Mouse (Mus musculus): ENCODE results near the gene Ptges. TPM values are rescaled to one million over a fixed set of nuclear protein-coding genes. Genes with fewer than 3 reads are reported as not detected.

The Ptges gene
- polyA plus RNA-seq (2015; fragmentation: Nextera tagmentation; extraction: Ambion mirVana) = 2.4 and 6.2 TPM in 2 replicates

GRCm38 (mm10) chr2:30929483-30930045, at the start of gene Ptges:
TSS of gene Ptges (minus strand) at chr2:30929863.

GRCm38 (mm10) chr2:30967352-30968327, 38.0 kb upstream of the Ptges start, which contains the start of gene Tor1a:
TSS of gene Tor1a (minus strand) at chr2:30967933.

GRCm38 (mm10) chr2:30952824-30953490, 23.3 kb upstream of the Ptges start, which contains the start of gene Tor1b:
TSS of gene Tor1b (plus strand) at chr2:30952959.

Other genes with a start within 250 kb of the Ptges start
- 0.40 and 0.45 TPM in 2 replicates for gene 1700001O22Rik, start 126.2 kb downstream of the Ptges start, polyA plus RNA-seq (2015; fragmentation: Nextera tagmentation; extraction: Ambion mirVana)
- 49.0 and 52.9 TPM in 2 replicates for gene Ntmt1, start 122.0 kb downstream of the Ptges start, polyA plus RNA-seq (2015; fragmentation: Nextera tagmentation; extraction: Ambion mirVana)
- 11.8 and 11.9 TPM in 2 replicates for gene Asb6, start 99.5 kb downstream of the Ptges start, polyA plus RNA-seq (2015; fragmentation: Nextera tagmentation; extraction: Ambion mirVana)
- 4.6 and 7.1 TPM in 2 replicates for gene Prrx2, start 94.9 kb downstream of the Ptges start, polyA plus RNA-seq (2015; fragmentation: Nextera tagmentation; extraction: Ambion mirVana)
- 19.9 and 22.2 TPM in 2 replicates for gene Tor1b, start 23.1 kb upstream of the Ptges start, polyA plus RNA-seq (2015; fragmentation: Nextera tagmentation; extraction: Ambion mirVana)
- gene Tor1a, start 38.1 kb upstream of the Ptges start, polyA plus RNA-seq (2015; fragmentation: Nextera tagmentation; extraction: Ambion mirVana) = 31.2 and 38.0 TPM in 2 replicates
- gene BC005624, start 52.3 kb upstream of the Ptges start, polyA plus RNA-seq (2015; fragmentation: Nextera tagmentation; extraction: Ambion mirVana) = 23.5 and 27.6 TPM in 2 replicates
- gene Usp20, start 52.4 kb upstream of the Ptges start, polyA plus RNA-seq (2015; fragmentation: Nextera tagmentation; extraction: Ambion mirVana) = 29.0 and 33.6 TPM in 2 replicates
- gene Fnbp1, start 212.1 kb upstream of the Ptges start, polyA plus RNA-seq (2015; fragmentation: Nextera tagmentation; extraction: Ambion mirVana) = 5.7 and 7.2 TPM in 2 replicates
- 18.4 and 20.4 TPM in 2 replicates for gene Gpr107, start 222.5 kb upstream of the Ptges start, polyA plus RNA-seq (2015; fragmentation: Nextera tagmentation; extraction: Ambion mirVana)